Mouse (Mus musculus): ENCODE results near the gene Havcr2. TPM values are rescaled to one million over a fixed set of nuclear protein-coding genes. Genes with fewer than 3 reads are reported as not detected.

The Havcr2 gene
- polyA plus RNA-seq, 1 experiment: 0.55 TPM

GRCm38 (mm10) chr11:46449461-46450080 is 5.2 kb upstream of the Havcr2 start:
- Histone ChIP-seq H3K4me3 (no peak overlapping the region), H3K36me3 (ENCODE audit: control insufficient read depth, insufficient read depth) (peaks cover 5% of the 10 kb centered on the region), H3ac (ENCODE audit: control insufficient read depth, insufficient read length) (no peak overlapping the region), H3K27me3 (ENCODE audit: control insufficient read depth, insufficient read depth, insufficient read length) (no peaks in the 10 kb centered on the region), H3K4me2 (ENCODE audit: low read depth) (no peak overlapping the region), H3K79me2 (ENCODE audit: control insufficient read depth, insufficient read depth) (no peaks in the 10 kb centered on the region)
- TF ChIP-seq MAX (IDR thresholded peaks at IDR 0.05; ENCODE audit: low read depth): no peak
- no peak for TF ChIP-seq MYOD1 (IDR thresholded peaks at IDR 0.05; ENCODE audit: control insufficient read depth in 1 of 3, insufficient read length in 2 of 3, low read depth in 2 of 3)
- no peak for TF ChIP-seq USF1 (IDR thresholded peaks at IDR 0.05; ENCODE audit: low read depth)
- TF ChIP-seq SRF (IDR thresholded peaks at IDR 0.05; ENCODE audit: control insufficient read depth, insufficient read length, low read depth): no peak
- no peak for TF ChIP-seq CEBPB (IDR thresholded peaks at IDR 0.05; ENCODE audit: insufficient read depth, poor library complexity, severe bottlenecking)
- no peak for TF ChIP-seq POLR2AphosphoS2 (IDR thresholded peaks at IDR 0.05; ENCODE audit: insufficient read length, low read depth)
- no peak for TF ChIP-seq POLR2A (IDR thresholded peaks at IDR 0.05; ENCODE audit: insufficient read length, low read depth)
- TF ChIP-seq E2F4 (IDR thresholded peaks at IDR 0.05; ENCODE audit: insufficient read depth): no peak
- TF ChIP-seq MYOG (IDR thresholded peaks at IDR 0.05; ENCODE audit: control insufficient read depth in 1 of 3, insufficient read depth in 1 of 3, insufficient read length in 2 of 3, low read depth in 2 of 3): no peak
- no peak for TF ChIP-seq TCF12 (IDR thresholded peaks at IDR 0.05; ENCODE audit: insufficient read depth, poor library complexity, severe bottlenecking)
- TF ChIP-seq REST (IDR thresholded peaks at IDR 0.05; ENCODE audit: insufficient read depth, insufficient read length): no peak
- no peak for TF ChIP-seq TCF3 (IDR thresholded peaks at IDR 0.05; ENCODE audit: insufficient read length, low read depth)

GRCm38 (mm10) chr11:46459960-46460359 is 5.2 kb downstream of the Havcr2 start:
- Histone ChIP-seq H3ac (ENCODE audit: control insufficient read depth, insufficient read length) (no peak overlapping the region), H3K36me3 (ENCODE audit: control insufficient read depth, insufficient read depth) (no peaks in the 10 kb centered on the region), H3K4me2 (ENCODE audit: low read depth) (no peak overlapping the region), H3K79me2 (ENCODE audit: control insufficient read depth, insufficient read depth) (no peaks in the 10 kb centered on the region), H3K27me3 (ENCODE audit: control insufficient read depth, insufficient read depth, insufficient read length) (no peaks in the 10 kb centered on the region), H3K4me3 (no peak overlapping the region)
- TF ChIP-seq MAX (IDR thresholded peaks at IDR 0.05; ENCODE audit: low read depth) (no peak), E2F4 (IDR thresholded peaks at IDR 0.05; ENCODE audit: insufficient read depth) (no peak), USF1 (IDR thresholded peaks at IDR 0.05; ENCODE audit: low read depth) (no peak), REST (IDR thresholded peaks at IDR 0.05; ENCODE audit: insufficient read depth, insufficient read length) (no peak), MYOD1 (IDR thresholded peaks at IDR 0.05; ENCODE audit: control insufficient read depth in 1 of 3, insufficient read length in 2 of 3, low read depth in 2 of 3) (no peak), TCF12 (IDR thresholded peaks at IDR 0.05; ENCODE audit: insufficient read depth, poor library complexity, severe bottlenecking) (no peak), MYOG (IDR thresholded peaks at IDR 0.05; ENCODE audit: control insufficient read depth in 1 of 3, insufficient read depth in 1 of 3, insufficient read length in 2 of 3, low read depth in 2 of 3) (no peak), SRF (IDR thresholded peaks at IDR 0.05; ENCODE audit: control insufficient read depth, insufficient read length, low read depth) (no peak), POLR2A (IDR thresholded peaks at IDR 0.05; ENCODE audit: insufficient read length, low read depth) (no peak), TCF3 (IDR thresholded peaks at IDR 0.05; ENCODE audit: insufficient read length, low read depth) (no peak), POLR2AphosphoS2 (IDR thresholded peaks at IDR 0.05; ENCODE audit: insufficient read length, low read depth) (no peak)

- H3K4me2 ChIP-seq (ENCODE audit: low read depth): peak overlapping the region; percentile 92
- no peaks in the 10 kb centered on the region for H3K36me3 ChIP-seq (ENCODE audit: control insufficient read depth, insufficient read depth)
- TF ChIP-seq SRF (IDR thresholded peaks at IDR 0.05; ENCODE audit: control insufficient read depth, insufficient read length, low read depth) (no peak), POLR2A (IDR thresholded peaks at IDR 0.05; ENCODE audit: insufficient read length, low read depth) (no peak), REST (IDR thresholded peaks at IDR 0.05; ENCODE audit: insufficient read depth, insufficient read length) (no peak), MYOD1 (IDR thresholded peaks at IDR 0.05; ENCODE audit: control insufficient read depth in 1 of 3, insufficient read length in 2 of 3, low read depth in 2 of 3) (no peak), TCF3 (IDR thresholded peaks at IDR 0.05; ENCODE audit: insufficient read length, low read depth) (no peak), CEBPB (IDR thresholded peaks at IDR 0.05; ENCODE audit: insufficient read depth, poor library complexity, severe bottlenecking) (no peak), USF1 (IDR thresholded peaks at IDR 0.05; ENCODE audit: low read depth) (no peak), E2F4 (IDR thresholded peaks at IDR 0.05; ENCODE audit: insufficient read depth) (no peak), MAX (IDR thresholded peaks at IDR 0.05; ENCODE audit: low read depth) (no peak), POLR2AphosphoS2 (IDR thresholded peaks at IDR 0.05; ENCODE audit: insufficient read length, low read depth) (no peak), TCF12 (IDR thresholded peaks at IDR 0.05; ENCODE audit: insufficient read depth, poor library complexity, severe bottlenecking) (no peak), MYOG (IDR thresholded peaks at IDR 0.05; ENCODE audit: control insufficient read depth in 1 of 3, insufficient read depth in 1 of 3, insufficient read length in 2 of 3, low read depth in 2 of 3) (no peak)
- H3K27me3 ChIP-seq (ENCODE audit: control insufficient read depth, insufficient read depth, insufficient read length): no peaks in the 10 kb centered on the region
- no peaks in the 10 kb centered on the region for H3K79me2 ChIP-seq (ENCODE audit: control insufficient read depth, insufficient read depth)
- no peak overlapping the region for H3ac ChIP-seq (ENCODE audit: control insufficient read depth, insufficient read length)
- no peak overlapping the region for H3K4me3 ChIP-seq
These were observed 6.6 kb downstream of the Havcr2 start for GRCm38 (mm10) chr11:46461362-46461761.

GRCm38 (mm10) chr11:46461931-46462330 is 7.2 kb downstream of the Havcr2 start:
- H3K4me2 ChIP-seq (ENCODE audit: low read depth): peak overlapping the region; percentile 92

More at GRCm38 (mm10) chr11:46461931-46462330, 7.2 kb downstream of the Havcr2 start:
- Histone ChIP-seq H3K4me3 (no peak overlapping the region), H3ac (ENCODE audit: control insufficient read depth, insufficient read length) (no peak overlapping the region), H3K36me3 (ENCODE audit: control insufficient read depth, insufficient read depth) (no peaks in the 10 kb centered on the region), H3K79me2 (ENCODE audit: control insufficient read depth, insufficient read depth) (no peaks in the 10 kb centered on the region), H3K27me3 (ENCODE audit: control insufficient read depth, insufficient read depth, insufficient read length) (no peaks in the 10 kb centered on the region)
- TF ChIP-seq MYOD1 (IDR thresholded peaks at IDR 0.05; ENCODE audit: control insufficient read depth in 1 of 3, insufficient read length in 2 of 3, low read depth in 2 of 3) (no peak), POLR2A (IDR thresholded peaks at IDR 0.05; ENCODE audit: insufficient read length, low read depth) (no peak), E2F4 (IDR thresholded peaks at IDR 0.05; ENCODE audit: insufficient read depth) (no peak), TCF12 (IDR thresholded peaks at IDR 0.05; ENCODE audit: insufficient read depth, poor library complexity, severe bottlenecking) (no peak), POLR2AphosphoS2 (IDR thresholded peaks at IDR 0.05; ENCODE audit: insufficient read length, low read depth) (no peak), SRF (IDR thresholded peaks at IDR 0.05; ENCODE audit: control insufficient read depth, insufficient read length, low read depth) (no peak), REST (IDR thresholded peaks at IDR 0.05; ENCODE audit: insufficient read depth, insufficient read length) (no peak), TCF3 (IDR thresholded peaks at IDR 0.05; ENCODE audit: insufficient read length, low read depth) (no peak), MAX (IDR thresholded peaks at IDR 0.05; ENCODE audit: low read depth) (no peak), USF1 (IDR thresholded peaks at IDR 0.05; ENCODE audit: low read depth) (no peak), MYOG (IDR thresholded peaks at IDR 0.05; ENCODE audit: control insufficient read depth in 1 of 3, insufficient read depth in 1 of 3, insufficient read length in 2 of 3, low read depth in 2 of 3) (no peak), CEBPB (IDR thresholded peaks at IDR 0.05; ENCODE audit: insufficient read depth, poor library complexity, severe bottlenecking) (no peak)
